Mouse (Mus musculus) kidney, embryonic 15.5 days (tissue): ENCODE results near the gene Nr2f6. TPM values are rescaled to one million over a fixed set of nuclear protein-coding genes. Genes with fewer than 3 reads are reported as not detected.

Experiments used
- ATAC-seq: fragments of 200-750 bp; cut with Nextera tagmentation; replicated peaks from 2 replicates; pipeline ENCODE4 v1.8.0; 2017; ENCODE audit warnings: moderate TSS enrichment; ENCODE audit not compliant: low FRiP score
- H3K27ac ChIP-seq: fragments of 300-500 bp; sonication (generic); 2 replicates; pipeline ENCODE4 v1.5.1; 2015; ENCODE audit warnings: mild to moderate bottlenecking, inconsistent platforms
- H3K27me3 ChIP-seq: fragments of 300-500 bp; sonication (generic); 2 replicates; pipeline ENCODE4 v1.6.1; 2015; ENCODE audit warnings: inconsistent platforms
- H3K36me3 ChIP-seq: fragments of 300-500 bp; sonication (generic); 2 replicates; pipeline ENCODE4 v1.6.1; 2015; ENCODE audit warnings: inconsistent platforms
- H3K4me1 ChIP-seq: fragments of 300-500 bp; sonication (generic); 2 replicates; pipeline ENCODE4 v1.6.1; 2015; ENCODE audit warnings: inconsistent platforms
- H3K4me2 ChIP-seq: fragments of 300-500 bp; sonication (generic); 2 replicates; pipeline ENCODE4 v1.6.1; 2015; ENCODE audit warnings: moderate library complexity, mild to moderate bottlenecking, inconsistent platforms
- H3K4me3 ChIP-seq: fragments of 300-500 bp; sonication (generic); replicated peaks from 2 replicates; pipeline ENCODE4 v1.5.1; 2015; ENCODE audit warnings: mild to moderate bottlenecking, inconsistent platforms
- H3K9ac ChIP-seq: fragments of 300-500 bp; sonication (generic); 2 replicates; pipeline ENCODE4 v1.6.1; 2015; ENCODE audit warnings: mild to moderate bottlenecking, inconsistent platforms
- H3K9me3 ChIP-seq: fragments of 300-500 bp; sonication (generic); replicated peaks from 2 replicates; pipeline ENCODE4 v1.6.1; 2016; ENCODE audit warnings: inconsistent platforms
- WGBS: fragments of 180-500 bp; shearing (Covaris S2); methylation state at CpG from one replicate; pipeline ENCODE4 v1.1.7; 2015; ENCODE audit warnings: mixed read lengths; 5-methylcytosine and 5-hydroxymethylcytosine counted together
- polyA plus RNA-seq: library from polyadenylated mRNA; unstranded; fragments of >200 nt; fragmentation: Nextera tagmentation; extraction: Ambion mirVana; gene quantifications from 2 replicates; pipeline ENCODE4 v1.2.1, GENCODE M21; 2015

Nr2f6 gene
- polyA plus RNA-seq, 1 experiment from 2014 or later, result 96.1 TPM

- no peak overlapping the region for H3K4me3 ChIP-seq
- H3K9ac ChIP-seq, result no peak overlapping the region
- peak overlapping the region; percentile 99 for H3K27ac ChIP-seq
- 44% methylated on average over 3 of the region's 3 CpGs for WGBS
- H3K9me3 ChIP-seq, result no peaks in the 10 kb centered on the region
- H3K4me2 ChIP-seq, result no peak overlapping the region
- ATAC-seq, result no peak
- no peaks in the 10 kb centered on the region for H3K27me3 ChIP-seq
- H3K4me1 ChIP-seq, result peaks cover 37% of the 10 kb centered on the region
- no peaks in the 10 kb centered on the region for H3K36me3 ChIP-seq
Observed at GRCm38 (mm10) chr8:71383860-71384259, 2.1 kb upstream of the Nr2f6 start.

GRCm38 (mm10) chr8:71383396-71383795 is 1.6 kb upstream of the Nr2f6 start:
- no peaks in the 10 kb centered on the region for H3K9me3 ChIP-seq
- H3K27me3 ChIP-seq, result no peaks in the 10 kb centered on the region
- no peak overlapping the region for H3K9ac ChIP-seq
- peak overlapping the region; percentile 99 for H3K27ac ChIP-seq
- H3K4me3 ChIP-seq, result no peak overlapping the region
- ATAC-seq, result no peak
- peak overlapping the region; percentile 90; the same call in 1 of the 2 replicates for H3K4me2 ChIP-seq
- H3K36me3 ChIP-seq, result peaks cover under 1% of the 10 kb centered on the region
- 19% methylated on average over 12 of the region's 12 CpGs for WGBS
- H3K4me1 ChIP-seq, result peaks cover 42% of the 10 kb centered on the region

GRCm38 (mm10) chr8:71381971-71382961 is 506 bp upstream of the Nr2f6 start:
- peak; percentile 87 for ATAC-seq
- Histone ChIP-seq H3K27me3 (no peaks in the 10 kb centered on the region), H3K4me3 (peak overlapping the region; percentile 88), H3K27ac (peak overlapping the region; percentile 99), H3K4me2 (peak overlapping the region; percentile 90), H3K9me3 (no peaks in the 10 kb centered on the region), H3K9ac (peak overlapping the region; percentile 91), H3K4me1 (peaks cover 53% of the 10 kb centered on the region), H3K36me3 (peaks cover 12% of the 10 kb centered on the region)
- WGBS, result under 1% methylated on average over 65 of the region's 80 CpGs

- ATAC-seq, result no peak
- WGBS, result under 1% methylated on average over 72 of the region's 72 CpGs
- Histone ChIP-seq H3K4me1 (peaks cover 71% of the 10 kb centered on the region), H3K4me2 (peak overlapping the region; percentile 90), H3K4me3 (peak overlapping the region; percentile 88), H3K9ac (peak overlapping the region; percentile 91), H3K36me3 (peaks cover 30% of the 10 kb centered on the region), H3K27me3 (no peaks in the 10 kb centered on the region), H3K27ac (peak overlapping the region; percentile 99), H3K9me3 (no peaks in the 10 kb centered on the region)
Observed at GRCm38 (mm10) chr8:71380178-71381171, 1.3 kb downstream of the Nr2f6 start.

- 28% methylated on average over 3 of the region's 3 CpGs for WGBS
- Histone ChIP-seq H3K9ac (peak overlapping the region; percentile 91), H3K36me3 (peaks cover 39% of the 10 kb centered on the region), H3K9me3 (no peaks in the 10 kb centered on the region), H3K27me3 (no peaks in the 10 kb centered on the region), H3K4me3 (peak overlapping the region; percentile 88), H3K27ac (peak overlapping the region; percentile 99), H3K4me1 (peaks cover 80% of the 10 kb centered on the region), H3K4me2 (peak overlapping the region; percentile 90)
- no peak for ATAC-seq
Observed at GRCm38 (mm10) chr8:71379512-71380075, 2.2 kb downstream of the Nr2f6 start.

GRCm38 (mm10) chr8:71379008-71379407 is 2.8 kb downstream of the Nr2f6 start:
- Histone ChIP-seq H3K4me1 (peaks cover 83% of the 10 kb centered on the region), H3K9ac (peak overlapping the region; percentile 91), H3K9me3 (no peaks in the 10 kb centered on the region), H3K27me3 (no peaks in the 10 kb centered on the region), H3K27ac (peak overlapping the region; percentile 99), H3K36me3 (peaks cover 45% of the 10 kb centered on the region), H3K4me2 (peak overlapping the region; percentile 90), H3K4me3 (peak overlapping the region; percentile 88)
- ATAC-seq, result no peak
- WGBS, result 38% methylated on average over 4 of the region's 4 CpGs

GRCm38 (mm10) chr8:71376423-71377030 is 5.2 kb downstream of the Nr2f6 start:
- peaks cover 64% of the 10 kb centered on the region for H3K36me3 ChIP-seq
- no peak for ATAC-seq
- no peaks in the 10 kb centered on the region for H3K27me3 ChIP-seq
- H3K9ac ChIP-seq, result peak overlapping the region; percentile 30; the same call in 1 of the 2 replicates
- no peaks in the 10 kb centered on the region for H3K9me3 ChIP-seq
- peak overlapping the region; percentile 26 for H3K4me3 ChIP-seq
- H3K4me2 ChIP-seq, result peak overlapping the region; percentile 59
- 49% methylated on average over 8 of the region's 8 CpGs for WGBS
- H3K4me1 ChIP-seq, result peaks cover 68% of the 10 kb centered on the region
- H3K27ac ChIP-seq, result peak overlapping the region; percentile 75

GRCm38 (mm10) chr8:71375581-71376422 is 6.0 kb downstream of the Nr2f6 start:
- Histone ChIP-seq H3K4me1 (peaks cover 69% of the 10 kb centered on the region), H3K4me2 (peak overlapping the region; percentile 59), H3K9ac (peak overlapping the region; percentile 30), H3K36me3 (peaks cover 64% of the 10 kb centered on the region), H3K27me3 (no peaks in the 10 kb centered on the region), H3K27ac (peak overlapping the region; percentile 75), H3K9me3 (no peaks in the 10 kb centered on the region), H3K4me3 (peak overlapping the region; percentile 26)
- ATAC-seq, result peak; percentile 9; the same call in 1 of the 2 replicates
- 8% methylated on average over 73 of the region's 74 CpGs for WGBS

- Histone ChIP-seq H3K4me2 (no peak overlapping the region), H3K4me1 (peaks cover 66% of the 10 kb centered on the region), H3K9me3 (no peaks in the 10 kb centered on the region), H3K4me3 (no peak overlapping the region), H3K36me3 (peaks cover 68% of the 10 kb centered on the region), H3K9ac (no peak overlapping the region), H3K27ac (peak overlapping the region; percentile 75; the same call in 1 of the 2 replicates), H3K27me3 (no peaks in the 10 kb centered on the region)
- WGBS, result 61% methylated on average over 17 of the region's 17 CpGs
- peak; percentile 5; the same call in 1 of the 2 replicates for ATAC-seq
Observed at GRCm38 (mm10) chr8:71374616-71375206, 7.0 kb downstream of the Nr2f6 start.

- Histone ChIP-seq H3K27me3 (no peaks in the 10 kb centered on the region), H3K9me3 (no peaks in the 10 kb centered on the region), H3K9ac (no peak overlapping the region), H3K4me1 (peaks cover 57% of the 10 kb centered on the region), H3K4me2 (no peak overlapping the region), H3K36me3 (peaks cover 77% of the 10 kb centered on the region), H3K4me3 (no peak overlapping the region), H3K27ac (no peak overlapping the region)
- 97% methylated on average over 3 of the region's 3 CpGs for WGBS
- no peak for ATAC-seq
Observed at GRCm38 (mm10) chr8:71373000-71373399, 8.8 kb downstream of the Nr2f6 start.
